Mouse (Mus musculus) hindbrain, embryonic 11.5 days (tissue): ENCODE measurements around the gene Tmem9b. TPM values are rescaled to one million over a fixed set of nuclear protein-coding genes. Genes with fewer than 3 reads are reported as not detected.

Experiments
- ATAC-seq: fragments of 200-750 bp; cut with Nextera tagmentation; 2 replicates; pipeline ENCODE4 v1.8.0; 2017; ENCODE audit warnings: mild to moderate bottlenecking, moderate TSS enrichment, moderate library complexity; ENCODE audit not compliant: low FRiP score
- DNase-seq: peaks from one replicate; pipeline ENCODE4 v3.0.0-alpha.2; 2015; ENCODE audit warnings: low spot score
- H3K27ac ChIP-seq: fragments of 300-500 bp; sonication (generic); 2 replicates; pipeline ENCODE4 v1.5.1; 2014; ENCODE audit warnings: mild to moderate bottlenecking, low read depth, low read length
- H3K27me3 ChIP-seq: fragments of 300-500 bp; sonication (generic); 2 replicates; pipeline ENCODE4 v1.6.1; 2014; ENCODE audit warnings: mild to moderate bottlenecking, low read length, moderate library complexity, mixed read lengths; ENCODE audit not compliant: control insufficient read depth, insufficient read depth
- H3K36me3 ChIP-seq: fragments of 300-500 bp; sonication (generic); 2 replicates; pipeline ENCODE4 v1.6.1; 2014; ENCODE audit warnings: mild to moderate bottlenecking, low read length, moderate library complexity, mixed read lengths; ENCODE audit not compliant: control insufficient read depth, insufficient read depth
- H3K4me1 ChIP-seq: fragments of 300-500 bp; sonication (generic); replicated peaks from 2 replicates; pipeline ENCODE4 v1.6.1; 2014; ENCODE audit warnings: low read length, mixed read lengths; ENCODE audit not compliant: control insufficient read depth, insufficient read depth
- H3K4me2 ChIP-seq: fragments of 300-500 bp; sonication (generic); replicated peaks from 2 replicates; pipeline ENCODE4 v1.6.1; 2014; ENCODE audit warnings: mild to moderate bottlenecking, low read depth, low read length
- H3K4me3 ChIP-seq: fragments of 300-500 bp; sonication (generic); 2 replicates; pipeline ENCODE4 v1.5.1; 2014; ENCODE audit warnings: low read depth, low read length
- H3K9ac ChIP-seq: fragments of 300-500 bp; sonication (generic); 2 replicates; pipeline ENCODE4 v1.6.1; 2014; ENCODE audit warnings: low read depth, low read length
- H3K9me3 ChIP-seq: fragments of 300-500 bp; sonication (generic); 2 replicates; pipeline ENCODE4 v1.6.1; 2016; ENCODE audit warnings: low read length; ENCODE audit not compliant: control insufficient read depth
- WGBS: fragments of 180-500 bp; shearing (Covaris S2); extraction: QIAGEN DNeasy Blood & Tissue Kit; methylation state at CpG from one replicate; pipeline ENCODE4 v1.1.7; 2014; 5-methylcytosine and 5-hydroxymethylcytosine counted together
- polyA plus RNA-seq: library from polyadenylated mRNA; unstranded; fragments of >200 nt; fragmentation: Nextera tagmentation; extraction: Ambion mirVana; gene quantifications from 2 replicates; pipeline ENCODE4 v1.2.1, GENCODE M21; 2014

Tmem9b gene
- 63.2 and 71.2 TPM in 2 replicates for polyA plus RNA-seq

DNA sequence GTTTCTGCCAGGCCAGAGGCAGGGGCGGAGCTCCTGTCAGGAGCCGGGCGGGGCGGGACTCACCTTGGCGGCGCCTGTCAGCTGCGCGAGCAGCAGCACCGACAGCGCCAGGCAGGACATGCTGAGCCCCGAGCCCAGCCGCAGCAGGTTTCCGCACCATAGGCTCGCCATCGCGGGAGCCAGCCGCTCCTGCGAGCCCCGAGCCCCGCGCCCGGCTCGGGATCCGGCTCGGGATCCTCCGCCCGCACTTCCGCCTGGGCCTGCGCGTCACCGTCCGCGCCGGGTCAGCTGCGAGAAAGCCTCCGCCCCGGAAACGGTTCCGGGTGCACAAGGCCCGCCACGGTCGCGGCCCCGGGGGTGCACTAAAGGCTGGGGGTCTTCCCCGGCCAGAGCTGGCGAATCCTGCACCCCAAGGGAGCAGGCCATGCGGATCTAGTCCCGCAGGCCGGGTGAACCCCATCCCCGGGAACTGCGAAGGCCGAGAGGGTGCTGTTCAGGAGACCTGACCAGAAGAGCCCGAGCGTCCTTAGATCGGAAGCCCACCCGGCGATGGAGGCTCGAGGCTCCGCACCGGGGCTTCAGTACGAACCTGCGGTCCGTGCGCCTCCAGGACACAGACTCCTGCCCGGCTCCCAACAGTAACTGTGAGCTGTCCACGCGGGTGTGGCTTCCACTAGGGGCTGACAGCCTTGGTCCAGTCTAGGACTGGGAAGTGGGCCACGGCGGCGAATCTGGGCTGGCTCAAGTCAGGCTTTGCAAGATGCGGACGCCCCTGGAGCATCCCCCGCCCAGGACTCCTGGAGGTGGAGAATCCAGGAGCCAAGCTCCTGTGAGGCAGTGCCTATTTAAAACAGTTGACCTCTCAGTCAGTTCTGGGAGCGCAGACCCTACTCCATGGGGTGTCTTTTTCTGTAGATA is at the start of gene Tmem9b:
Gene Tmem9b (minus strand): TSS at position 868 of the 918 bp plus-strand sequence.
- under 1% methylated on average over 61 of the region's 74 CpGs for WGBS
- peak; percentile 87 for DNase-seq
- H3K4me3 ChIP-seq = peak within 1 kb of the TSS; percentile 76
- peak within 1 kb of the TSS; percentile 95 for H3K9ac ChIP-seq
- no peaks in the 10 kb centered on the region for H3K9me3 ChIP-seq
- H3K27me3 ChIP-seq = no peaks in the 10 kb centered on the region
- ATAC-seq = peak; percentile 92
- H3K27ac ChIP-seq = peak within 1 kb of the TSS; percentile 56
- H3K4me2 ChIP-seq = peak within 1 kb of the TSS; percentile 71
- no peaks in the 10 kb centered on the region for H3K4me1 ChIP-seq
- no peaks in the 10 kb centered on the region for H3K36me3 ChIP-seq

DNA sequence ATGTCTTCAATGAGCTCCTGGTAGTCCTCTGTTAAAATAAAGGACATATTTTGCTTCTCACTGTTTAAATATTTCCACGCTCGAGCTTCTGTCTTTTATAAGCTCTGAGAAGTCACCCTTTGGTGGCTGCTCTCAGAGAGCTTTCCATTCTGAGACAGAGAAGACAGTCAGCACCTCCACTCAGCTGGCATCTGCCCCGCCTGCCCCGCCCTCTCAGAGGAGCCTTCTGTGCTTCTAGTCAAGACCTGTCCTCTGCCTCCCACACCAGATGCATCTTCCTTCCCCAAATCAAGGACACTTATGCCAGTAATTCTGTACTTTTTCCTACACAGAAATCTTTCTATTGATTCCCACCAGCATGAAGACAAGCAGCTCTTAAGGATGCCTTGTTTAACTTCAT is 48.0 kb upstream of the Tmem9b start:
- H3K4me3 ChIP-seq = no peak overlapping the region
- ATAC-seq = no peak
- no peak overlapping the region for H3K4me2 ChIP-seq
- H3K27me3 ChIP-seq = no peaks in the 10 kb centered on the region
- H3K9me3 ChIP-seq = no peaks in the 10 kb centered on the region
- DNase-seq = no peak
- H3K36me3 ChIP-seq = no peaks in the 10 kb centered on the region
- H3K9ac ChIP-seq = no peak overlapping the region
- WGBS = 90% methylated on average over 4 of the region's 4 CpGs
- no peak overlapping the region for H3K27ac ChIP-seq
- no peaks in the 10 kb centered on the region for H3K4me1 ChIP-seq

DNA sequence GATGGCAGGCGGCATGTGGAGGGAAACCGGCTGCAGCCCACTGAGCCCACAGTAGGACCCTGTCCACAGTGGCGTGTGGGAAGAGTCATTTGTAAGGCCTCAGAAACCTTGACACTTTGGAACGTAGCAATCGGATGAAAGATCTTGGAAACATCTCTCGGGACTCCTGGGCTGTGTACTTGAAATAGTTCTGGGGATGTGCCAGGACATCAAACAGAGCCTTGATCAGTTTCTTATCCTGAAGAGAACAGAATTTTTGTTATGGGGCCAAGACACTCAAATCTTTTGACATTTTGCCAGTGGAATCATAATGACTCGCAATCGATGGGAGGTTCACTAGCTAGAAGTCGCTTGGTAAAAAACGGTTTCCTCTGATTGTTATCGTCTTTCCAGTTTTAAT is 46.5 kb upstream of the Tmem9b start:
- H3K27me3 ChIP-seq = no peaks in the 10 kb centered on the region
- ATAC-seq (no peak), DNase-seq (no peak)
- no peak overlapping the region for H3K4me3 ChIP-seq
- H3K9me3 ChIP-seq = no peaks in the 10 kb centered on the region
- no peak overlapping the region for H3K27ac ChIP-seq
- no peak overlapping the region for H3K9ac ChIP-seq
- no peak overlapping the region for H3K4me2 ChIP-seq
- H3K4me1 ChIP-seq = no peaks in the 10 kb centered on the region
- 93% methylated on average over 11 of the region's 11 CpGs for WGBS
- no peaks in the 10 kb centered on the region for H3K36me3 ChIP-seq

DNA sequence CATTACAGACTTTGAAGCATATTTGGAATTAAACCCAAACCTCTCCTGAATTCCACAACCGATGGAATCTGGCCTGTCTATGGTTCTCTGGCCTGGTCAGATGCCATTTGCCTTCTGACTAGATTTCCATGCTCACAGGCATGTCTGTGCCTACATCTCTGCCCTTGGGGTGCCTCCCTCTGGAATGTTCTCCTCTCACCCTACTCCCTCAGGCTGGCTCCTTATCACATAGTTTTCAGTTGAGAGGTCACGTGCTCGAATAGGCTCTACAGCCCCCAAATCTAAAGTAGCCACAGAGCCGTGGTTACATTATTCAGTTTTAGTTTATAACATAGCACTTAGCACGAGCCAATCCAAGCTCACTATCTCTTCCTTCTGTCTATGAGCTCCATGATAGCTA is 42.9 kb upstream of the Tmem9b start:
- Histone ChIP-seq H3K4me2 (no peak overlapping the region), H3K9ac (no peak overlapping the region), H3K9me3 (no peaks in the 10 kb centered on the region), H3K4me3 (no peak overlapping the region), H3K36me3 (no peaks in the 10 kb centered on the region), H3K4me1 (no peaks in the 10 kb centered on the region), H3K27me3 (no peaks in the 10 kb centered on the region), H3K27ac (no peak overlapping the region)
- 85% methylated on average over 5 of the region's 5 CpGs for WGBS
- ATAC-seq (no peak), DNase-seq (no peak)

DNA sequence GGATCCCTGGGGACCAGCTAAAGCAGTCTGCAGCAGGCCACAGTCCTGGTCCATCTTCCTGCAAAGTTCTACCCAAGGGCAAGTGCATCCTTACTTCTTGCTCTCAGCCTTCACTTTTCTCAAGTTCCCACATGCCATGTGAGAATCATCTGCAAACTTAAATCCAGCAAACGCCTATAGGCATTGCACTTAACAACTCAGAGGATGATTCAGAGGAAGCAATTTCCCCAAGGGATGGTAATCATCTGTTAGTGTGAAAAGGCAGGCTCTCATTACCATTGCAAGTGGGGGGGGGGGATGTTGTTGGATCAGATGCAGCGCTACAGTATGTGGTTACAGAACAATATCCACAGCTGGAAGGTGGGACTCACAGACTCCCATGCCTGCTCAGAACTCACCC is 41.9 kb upstream of the Tmem9b start:
- Histone ChIP-seq H3K36me3 (no peaks in the 10 kb centered on the region), H3K4me3 (no peak overlapping the region), H3K27ac (no peak overlapping the region), H3K9ac (no peak overlapping the region), H3K4me2 (no peak overlapping the region), H3K27me3 (no peaks in the 10 kb centered on the region), H3K9me3 (no peaks in the 10 kb centered on the region), H3K4me1 (no peaks in the 10 kb centered on the region)
- no peak for ATAC-seq
- DNase-seq = no peak
- 76% methylated on average over 2 of the region's 2 CpGs for WGBS

DNA sequence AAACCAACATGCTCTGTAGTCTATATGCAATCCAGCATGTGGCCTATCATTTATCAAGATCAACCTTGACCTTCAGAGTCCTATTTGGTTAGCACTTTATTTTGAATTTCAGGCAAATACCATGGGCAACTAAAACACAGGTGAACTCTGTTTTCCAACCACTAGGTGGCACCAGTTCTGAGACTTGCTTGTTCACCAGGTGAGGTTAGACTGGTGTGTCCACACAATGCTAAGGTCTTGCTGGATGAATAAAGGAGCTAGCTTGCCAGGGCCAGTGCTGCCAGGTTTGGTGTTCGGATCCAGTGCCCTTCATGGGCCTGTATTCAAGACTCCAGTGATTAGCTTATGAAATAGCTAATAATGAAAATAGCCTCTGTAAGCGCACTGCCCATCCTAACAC is 40.1 kb upstream of the Tmem9b start:
- Histone ChIP-seq H3K4me1 (no peaks in the 10 kb centered on the region), H3K9ac (no peak overlapping the region), H3K36me3 (no peaks in the 10 kb centered on the region), H3K27me3 (no peaks in the 10 kb centered on the region), H3K4me3 (no peak overlapping the region), H3K4me2 (no peak overlapping the region), H3K9me3 (no peaks in the 10 kb centered on the region), H3K27ac (no peak overlapping the region)
- WGBS = 72% methylated on average over 2 of the region's 2 CpGs
- peak; percentile 69 for DNase-seq
- ATAC-seq = no peak

DNA sequence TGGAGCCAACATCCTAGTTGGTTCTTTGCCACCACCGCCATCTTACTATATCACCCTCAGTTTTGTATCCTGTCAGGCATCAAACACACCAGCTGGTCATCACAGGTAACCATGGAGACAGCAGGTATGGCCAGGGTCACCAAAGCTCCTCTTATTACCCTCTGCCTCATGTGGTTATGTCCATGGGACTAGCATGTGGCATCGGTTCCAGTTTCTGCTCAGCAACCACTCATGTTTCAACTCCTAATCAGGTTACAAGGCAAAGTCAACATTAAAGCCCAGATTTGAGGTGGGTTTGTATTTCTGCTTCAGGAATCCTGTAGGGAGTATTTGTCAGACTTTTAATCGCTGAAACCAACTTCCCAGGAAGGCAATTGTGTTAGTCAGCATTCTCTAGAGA is 38.1 kb upstream of the Tmem9b start:
- no peak for DNase-seq
- WGBS = 79% methylated on average over 3 of the region's 3 CpGs
- Histone ChIP-seq H3K9ac (no peak overlapping the region), H3K9me3 (no peaks in the 10 kb centered on the region), H3K27me3 (no peaks in the 10 kb centered on the region), H3K36me3 (no peaks in the 10 kb centered on the region), H3K27ac (no peak overlapping the region), H3K4me2 (no peak overlapping the region), H3K4me1 (no peaks in the 10 kb centered on the region), H3K4me3 (no peak overlapping the region)
- ATAC-seq = no peak

DNA sequence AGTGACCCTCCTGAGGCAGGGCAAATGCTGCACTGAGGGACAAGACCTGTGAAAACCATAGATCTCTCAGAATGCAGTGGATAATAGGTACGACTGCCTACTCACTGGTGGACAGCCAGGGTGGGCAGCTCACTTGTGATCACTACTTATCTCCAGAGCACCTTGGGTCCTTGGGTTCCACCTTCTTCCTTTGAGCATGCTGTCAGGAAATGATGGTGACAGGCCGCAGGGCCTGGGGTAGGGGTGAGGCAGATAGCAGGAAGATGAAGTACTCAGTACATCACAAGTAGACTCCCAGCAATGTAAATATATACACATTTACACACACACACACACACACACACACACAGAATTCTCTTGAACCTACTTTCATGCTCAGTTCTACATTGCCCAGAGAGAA is 35.2 kb upstream of the Tmem9b start:
- ATAC-seq (no peak), DNase-seq (no peak)
- Histone ChIP-seq H3K4me3 (no peak overlapping the region), H3K36me3 (no peaks in the 10 kb centered on the region), H3K27ac (no peak overlapping the region), H3K4me1 (no peaks in the 10 kb centered on the region), H3K27me3 (peaks cover 3% of the 10 kb centered on the region; the same call in 1 of the 2 replicates), H3K4me2 (no peak overlapping the region), H3K9me3 (no peaks in the 10 kb centered on the region), H3K9ac (no peak overlapping the region)
- WGBS = 93% methylated on average over 2 of the region's 2 CpGs

DNA sequence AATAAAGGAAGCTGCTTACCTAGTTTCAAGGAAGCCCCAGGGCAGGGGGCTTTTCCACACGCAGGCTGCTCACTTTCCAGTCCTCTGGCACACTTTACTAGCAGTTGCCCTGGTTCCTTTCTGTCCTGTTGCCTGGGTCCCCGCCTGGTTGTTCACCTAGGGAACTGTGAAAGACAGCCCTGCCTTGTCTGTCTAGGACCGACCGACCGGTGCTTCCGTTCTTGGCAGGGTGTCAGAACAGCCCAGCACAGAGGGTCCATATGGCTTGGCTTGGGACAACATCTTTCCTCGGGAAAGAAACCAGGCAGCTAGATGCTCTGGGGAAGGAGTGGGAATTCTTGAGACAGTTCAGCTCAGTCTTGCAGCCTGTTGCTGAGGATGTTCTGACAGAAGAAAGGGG is 30.6 kb upstream of the Tmem9b start:
- Histone ChIP-seq H3K36me3 (no peaks in the 10 kb centered on the region), H3K9ac (no peak overlapping the region), H3K27ac (no peak overlapping the region), H3K4me1 (peaks cover 6% of the 10 kb centered on the region), H3K4me3 (no peak overlapping the region), H3K27me3 (peaks cover 24% of the 10 kb centered on the region), H3K9me3 (no peaks in the 10 kb centered on the region), H3K4me2 (no peak overlapping the region)
- no peak for ATAC-seq
- WGBS = 65% methylated on average over 7 of the region's 7 CpGs
- no peak for DNase-seq
